Mouse (Mus musculus): ENCODE results near the gene St6galnac3.

DNA sequence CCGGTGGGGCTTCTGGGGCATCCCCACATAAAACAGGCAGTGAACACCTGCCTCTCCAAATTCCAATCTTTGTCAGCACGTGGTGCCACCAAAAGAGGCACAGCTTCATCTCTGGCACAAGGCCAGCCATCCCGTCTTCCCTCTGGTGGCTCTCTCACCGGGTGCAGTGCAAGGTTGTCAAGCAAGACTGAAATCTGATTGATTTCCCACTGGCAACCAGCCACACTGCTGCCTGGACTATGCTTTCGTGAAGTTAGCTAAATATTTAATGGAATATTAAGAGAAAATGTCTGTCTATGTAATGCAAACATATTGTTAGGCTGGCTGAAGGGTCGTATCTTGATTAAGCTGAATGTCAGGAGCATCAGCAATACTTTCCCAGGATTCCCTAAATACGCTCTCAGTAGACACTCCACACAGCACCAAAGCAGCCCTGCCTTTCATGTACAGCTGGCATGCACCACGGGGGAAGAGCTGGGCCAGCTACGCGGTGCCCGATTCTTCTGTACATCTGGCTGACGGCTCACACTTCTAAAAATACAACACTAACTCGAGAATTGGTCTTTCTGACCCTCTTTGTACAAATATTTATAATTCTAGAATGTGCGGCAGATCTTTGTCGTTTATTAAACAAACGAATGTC is 442.7 kb downstream of the St6galnac3 start:
- TF ChIP-seq CTCF (conservative IDR thresholded peaks at IDR 0.05 in 1 of 2, IDR thresholded peaks at IDR 0.05 in 1 of 2; ENCODE audit: low read depth in 2 of 2, low read length in 2 of 2), result no peak
- TF ChIP-seq NELFE (IDR thresholded peaks at IDR 0.05; ENCODE audit: low read depth, low read length), result no peak
- no peak for TF ChIP-seq JUND (conservative IDR thresholded peaks at IDR 0.05; ENCODE audit: low read depth, low read length)
- no peak for TF ChIP-seq ZNF384 (IDR thresholded peaks at IDR 0.05; ENCODE audit: low read depth, low read length)
- TF ChIP-seq CHD1 (IDR thresholded peaks at IDR 0.05; ENCODE audit: low read depth, low read length), result no peak
- no peak for TF ChIP-seq MXI1 (IDR thresholded peaks at IDR 0.05; ENCODE audit: low read depth, low read length)
- no peak for TF ChIP-seq IRF4 (IDR thresholded peaks at IDR 0.05; ENCODE audit: low read depth, low read length)
- TF ChIP-seq POLR2A (IDR thresholded peaks at IDR 0.05; ENCODE audit: low read depth, low read length), result no peak
- no peak for TF ChIP-seq USF2 (conservative IDR thresholded peaks at IDR 0.05; ENCODE audit: low read depth, low read length)
- no peak for TF ChIP-seq EP300 (IDR thresholded peaks at IDR 0.05; ENCODE audit: low read length)

All from CH12.LX (cell line).